Mouse (Mus musculus) ZHBTc4 (cell line): ENCODE results near the gene Ddx27.
"Not testable (repeated sequence)": the region's sequence is repeated elsewhere in the genome, so short reads cannot be mapped to it uniquely, and the experiment has no call there.

Source experiments
- DNase-seq: peaks from one replicate; pipeline ENCODE4 v3.0.0-alpha.2; 2011; ENCODE audit warnings: low read depth, low spot score

Gene Ddx27

DNA sequence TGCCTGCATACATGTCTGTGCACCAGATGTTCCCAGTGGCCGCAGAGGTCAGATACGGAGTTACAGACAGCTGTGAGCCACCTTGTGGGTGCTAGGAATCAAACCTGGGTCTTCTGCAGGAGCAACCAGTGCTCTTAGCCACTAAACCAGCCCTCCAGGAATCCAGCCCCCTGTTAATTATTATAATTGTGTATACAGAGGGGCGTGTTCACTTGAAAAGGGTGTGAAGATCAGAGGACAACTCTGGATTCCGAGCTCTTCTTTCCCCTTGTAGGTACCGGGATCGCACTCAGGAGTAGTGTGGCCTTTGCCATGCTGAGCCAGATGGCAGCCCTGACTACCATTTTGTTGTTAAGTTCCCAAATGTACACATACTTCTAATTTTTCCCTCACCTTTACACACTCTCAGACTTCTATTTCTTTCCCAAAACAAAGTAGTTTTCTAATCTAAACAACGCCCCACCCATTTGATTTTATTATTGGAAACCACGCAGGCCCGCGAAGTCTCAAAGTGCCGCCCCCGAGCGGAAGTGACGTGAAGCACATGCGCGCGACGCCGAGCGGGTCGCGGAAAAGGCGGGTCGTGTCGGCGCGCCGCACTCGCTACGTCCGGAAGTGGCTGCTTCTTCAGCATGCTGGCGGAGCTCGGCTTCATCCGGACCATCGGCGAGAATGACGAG lies at the start of gene Ddx27:
Gene Ddx27, plus strand, starts transcription at position 492 of the 680 bp plus-strand sequence.
- DNase-seq: peak; percentile 97

DNA sequence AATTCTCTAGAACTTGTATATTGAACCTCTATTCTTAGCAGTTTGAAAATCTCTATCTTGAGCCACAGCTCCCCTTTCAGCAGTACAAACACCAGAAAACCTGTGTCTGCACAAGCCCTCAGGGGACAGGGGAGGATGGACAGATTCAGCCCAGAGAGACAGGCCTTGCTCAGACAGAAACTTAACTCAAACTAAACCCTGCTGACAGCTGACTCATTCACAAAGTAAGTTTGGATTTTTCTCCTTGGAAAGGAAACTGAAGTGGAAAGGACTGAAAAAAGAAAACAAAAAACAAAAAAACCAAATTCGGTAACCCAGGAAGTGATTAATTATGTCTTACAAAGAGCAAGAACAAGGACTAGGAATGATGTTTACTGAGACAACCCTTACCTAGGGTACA lies 41.8 kb upstream of the Ddx27 start:
- DNase-seq: no peak

DNA sequence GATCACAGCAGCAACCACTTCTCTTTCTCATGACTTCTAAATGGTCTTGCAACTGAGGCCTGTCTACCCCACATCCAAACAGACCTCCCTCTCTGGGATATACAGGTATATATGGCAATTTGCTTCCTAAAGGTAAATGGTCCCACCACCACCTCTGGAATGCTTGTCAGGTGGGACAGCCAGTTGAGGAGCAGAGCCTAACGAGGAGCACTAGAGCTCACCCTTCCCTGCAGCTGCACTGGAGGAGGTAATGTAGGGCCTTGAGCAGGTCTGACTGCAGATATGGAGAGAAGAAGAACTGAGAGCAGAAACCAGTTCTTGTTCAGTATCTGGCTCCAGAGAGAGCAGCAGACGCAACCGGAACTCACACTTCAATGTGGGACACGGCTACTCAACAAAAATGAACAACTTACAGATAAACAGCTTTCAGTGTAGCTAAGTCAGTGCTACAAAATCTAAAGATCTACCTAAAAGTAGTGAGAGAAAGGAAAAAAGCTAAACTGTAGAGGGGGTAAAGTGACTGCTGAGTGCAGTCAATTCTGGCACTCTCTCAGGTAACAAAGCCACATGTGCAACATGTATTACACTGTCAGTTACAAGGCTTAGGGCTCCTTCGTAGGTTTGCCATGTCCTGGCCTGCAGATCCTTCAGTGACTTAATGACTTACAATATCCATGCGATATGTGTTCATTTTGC lies 40.7 kb upstream of the Ddx27 start:
- no peak for DNase-seq

DNA sequence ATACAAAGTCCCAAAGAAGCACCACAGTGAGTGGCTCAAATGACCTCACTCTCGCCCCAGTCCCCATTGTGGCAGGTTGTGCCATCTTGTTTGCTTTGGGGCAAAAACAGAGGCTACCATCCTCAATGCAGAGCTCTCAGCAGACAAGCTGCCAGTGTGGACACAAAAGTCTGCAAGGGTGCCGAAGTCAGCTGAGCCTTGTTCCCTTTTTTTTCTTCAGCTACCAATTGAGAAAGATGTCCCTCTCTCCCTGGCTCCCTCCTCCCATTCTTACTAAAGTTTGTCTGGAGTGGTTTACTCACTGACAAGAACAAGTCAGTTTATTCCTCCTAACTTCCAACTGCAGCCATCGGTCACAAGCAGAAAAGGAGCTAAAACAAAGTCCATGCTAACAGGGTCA lies 38.6 kb upstream of the Ddx27 start:
- DNase-seq: no peak

DNA sequence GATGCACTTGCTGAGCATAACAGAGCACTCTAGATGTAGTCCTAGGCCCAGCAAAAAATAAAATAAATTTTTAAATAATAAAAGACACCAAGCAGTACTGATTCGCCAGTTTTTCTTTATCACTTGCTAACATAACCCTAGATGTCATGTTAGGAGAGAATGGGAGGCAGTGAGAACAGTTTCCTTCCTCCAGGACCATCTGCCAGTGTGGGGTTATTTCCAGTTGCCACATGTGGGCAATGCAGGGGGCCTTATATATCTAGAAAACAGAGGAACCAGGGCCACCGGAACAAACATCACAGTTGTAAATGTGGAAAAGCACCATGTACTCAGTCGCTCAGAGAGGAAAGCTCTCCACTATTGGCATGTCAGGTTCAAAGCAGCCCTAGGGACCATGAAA lies 37.5 kb upstream of the Ddx27 start:
- DNase-seq: no peak

DNA sequence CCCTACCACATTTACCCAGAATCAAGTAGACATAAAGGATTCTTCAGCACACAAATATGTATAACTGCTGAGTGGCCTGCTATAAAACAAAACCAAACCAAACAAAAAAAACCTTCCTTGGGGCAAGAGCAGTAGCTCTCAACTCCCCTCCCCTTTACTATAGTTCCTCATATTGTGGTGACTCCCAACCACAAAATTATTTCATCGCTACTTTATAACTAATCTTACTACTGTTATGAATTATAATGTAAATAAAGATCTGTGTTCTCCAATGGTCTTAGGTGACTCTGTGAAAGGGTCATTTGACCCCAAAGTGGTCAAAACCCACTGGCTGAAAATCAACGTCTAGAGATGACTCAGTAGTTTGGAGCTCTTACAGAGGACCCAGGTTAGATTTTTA lies 34.8 kb upstream of the Ddx27 start:
- no peak for DNase-seq

DNA sequence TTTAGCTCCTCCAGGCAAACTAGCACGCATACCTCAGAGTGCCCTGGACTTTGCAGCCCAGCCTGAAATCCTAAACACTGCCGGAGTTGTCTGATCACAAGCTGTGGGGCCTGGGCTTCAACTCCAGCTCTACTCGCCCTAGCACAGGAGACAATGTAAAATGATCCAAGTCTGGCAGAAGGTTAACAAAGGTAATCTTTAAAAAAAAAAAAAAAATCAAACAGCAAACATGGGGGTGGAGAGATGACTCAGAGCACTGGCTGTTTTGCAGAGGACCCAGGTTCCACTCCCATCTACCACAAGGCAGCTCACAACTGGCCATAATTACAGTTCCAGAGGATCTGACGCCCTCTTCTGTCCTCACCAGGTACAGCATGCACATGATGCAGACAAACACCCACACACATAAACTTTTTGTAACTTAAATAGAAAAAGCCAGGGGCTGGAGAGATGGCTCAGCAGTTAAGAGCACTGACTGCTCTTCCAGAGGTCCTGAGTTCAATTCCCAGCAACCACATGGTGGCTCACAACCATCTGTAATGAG lies 31.6 kb upstream of the Ddx27 start:
- DNase-seq: peak; percentile 73

DNA sequence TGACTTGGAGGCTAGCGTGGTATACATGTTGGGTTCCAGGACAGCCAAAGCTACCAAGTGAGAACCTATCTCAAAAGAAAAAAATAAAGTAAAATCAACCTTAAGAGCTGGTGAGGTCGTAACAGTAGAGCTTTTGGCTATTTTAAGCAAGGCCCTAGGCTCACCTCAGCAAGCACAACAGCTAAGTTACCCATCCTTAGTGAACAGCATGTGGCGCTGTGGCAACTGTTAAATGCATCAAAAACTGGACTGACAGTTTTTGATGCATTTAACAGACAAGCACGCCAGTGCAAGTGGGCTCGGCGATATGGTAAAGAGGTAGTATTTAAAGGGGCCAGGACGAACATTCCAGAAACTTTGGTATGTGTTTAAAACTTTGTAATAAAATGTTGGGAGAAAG lies 24.1 kb upstream of the Ddx27 start:
- peak; percentile 16 for DNase-seq

DNA sequence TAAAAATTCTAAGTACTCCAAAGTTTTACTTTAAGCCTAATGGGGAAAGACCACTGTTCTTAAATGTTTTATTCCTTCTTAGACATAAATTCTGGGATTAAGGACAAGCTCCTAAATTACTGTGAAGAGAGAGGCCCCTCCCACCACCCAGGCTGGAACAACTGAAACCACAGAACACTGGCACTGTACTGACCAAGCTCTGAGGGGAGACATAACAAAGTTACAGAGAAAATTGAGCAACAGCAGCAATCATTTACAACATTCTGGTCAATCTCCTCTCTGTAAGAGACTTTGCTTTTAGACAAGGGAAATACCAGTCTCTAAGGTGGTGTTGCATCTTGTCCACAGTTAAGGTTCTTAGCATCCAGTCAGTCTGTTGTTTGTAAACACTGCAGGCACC lies 23.0 kb upstream of the Ddx27 start:
- no peak for DNase-seq

DNA sequence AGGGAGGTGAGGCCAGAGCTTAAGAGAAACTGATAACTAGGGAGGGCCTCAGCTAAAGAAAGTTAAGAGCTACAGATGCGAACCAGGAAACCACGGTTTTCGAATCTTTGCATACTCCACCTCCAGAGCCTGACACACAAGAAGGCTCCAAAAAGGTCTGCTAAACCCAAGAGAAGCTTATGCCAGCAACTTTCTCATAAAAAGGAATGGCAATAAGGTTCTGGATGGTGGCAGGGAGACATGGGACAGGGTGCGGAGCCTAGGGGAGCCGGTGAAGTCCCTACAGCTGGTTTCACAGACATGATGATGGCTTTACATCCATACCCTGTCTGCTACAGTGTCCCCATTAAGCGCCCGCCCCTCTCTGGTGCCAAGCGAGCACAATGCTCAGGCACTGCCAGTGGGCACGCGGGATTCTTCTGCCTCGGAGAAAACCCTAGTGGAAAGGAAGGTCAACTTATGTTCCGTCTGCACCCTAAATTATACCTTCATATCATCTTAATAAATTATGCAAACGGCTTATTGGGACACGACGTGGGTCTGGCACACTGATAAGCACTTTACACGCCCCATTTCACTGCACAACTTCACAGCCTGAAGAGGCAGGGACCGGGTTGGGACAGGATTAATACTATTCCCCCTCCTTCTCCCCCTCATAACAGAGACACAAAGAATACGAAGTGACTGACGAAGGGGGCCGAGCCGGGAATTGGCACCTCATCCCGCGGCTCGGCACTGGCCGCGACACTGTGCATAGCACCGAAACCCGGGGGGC lies 19.8 kb upstream of the Ddx27 start:
- peak; percentile 28 for DNase-seq

DNA sequence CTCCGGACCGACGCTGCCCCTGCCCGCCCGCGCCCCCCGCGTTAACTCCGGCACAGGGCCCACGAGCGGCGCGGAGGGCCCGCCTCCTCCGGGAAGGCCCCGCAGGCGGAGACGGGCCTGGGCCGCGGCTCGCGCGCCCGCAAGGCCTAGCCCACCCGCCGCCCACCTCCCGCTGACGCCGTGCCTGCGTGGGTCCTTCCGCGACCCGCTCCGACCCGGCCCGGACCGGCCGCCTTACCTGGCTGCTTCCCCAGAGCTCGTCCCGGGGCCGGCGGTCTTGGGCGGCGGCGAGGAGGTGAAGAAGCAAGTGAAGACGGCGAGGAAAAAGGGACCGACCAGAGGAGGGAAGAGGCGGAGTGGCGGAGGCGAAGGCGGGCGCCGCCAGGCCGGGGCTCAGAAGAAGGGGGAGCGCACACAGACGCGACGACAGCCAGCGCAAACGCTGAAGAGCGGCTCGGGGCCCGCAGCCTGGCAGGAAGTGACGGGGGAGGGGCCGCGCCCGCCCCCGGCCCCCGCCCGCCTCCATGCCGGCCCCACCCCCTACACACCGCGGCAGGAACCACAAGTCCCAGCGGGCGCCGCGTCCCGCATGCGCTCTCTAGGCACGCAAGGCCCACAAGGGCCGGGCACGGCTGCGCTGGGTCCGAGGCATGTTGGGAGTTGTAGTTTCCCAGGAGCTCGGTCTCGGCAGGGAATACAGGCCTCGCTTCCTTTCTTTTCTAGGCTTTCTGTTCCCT lies 19.0 kb upstream of the Ddx27 start, which contains the start of gene Stau1:
Gene Stau1, minus strand, starts transcription at position 504 of the 737 bp plus-strand sequence.
- peak; percentile 99 for DNase-seq

DNA sequence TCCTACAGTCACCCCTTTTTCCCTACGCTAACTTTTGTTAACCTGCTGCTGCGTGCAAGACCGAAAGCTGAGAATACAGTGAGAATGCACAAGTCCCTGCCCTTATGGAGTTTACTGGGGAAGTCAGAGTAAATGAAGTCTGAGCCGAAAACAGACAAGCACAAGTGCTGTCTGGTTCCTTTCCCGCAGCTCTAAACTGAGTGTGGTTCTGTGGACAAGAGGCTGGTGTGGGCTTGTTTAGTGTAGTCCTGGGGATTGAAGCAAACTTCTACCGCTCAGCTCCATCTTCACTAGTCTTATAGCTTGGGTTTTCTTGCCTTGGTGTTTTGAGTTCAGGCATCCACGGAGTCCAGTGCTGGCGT lies 18.5 kb upstream of the Ddx27 start:
- no peak for DNase-seq

DNA sequence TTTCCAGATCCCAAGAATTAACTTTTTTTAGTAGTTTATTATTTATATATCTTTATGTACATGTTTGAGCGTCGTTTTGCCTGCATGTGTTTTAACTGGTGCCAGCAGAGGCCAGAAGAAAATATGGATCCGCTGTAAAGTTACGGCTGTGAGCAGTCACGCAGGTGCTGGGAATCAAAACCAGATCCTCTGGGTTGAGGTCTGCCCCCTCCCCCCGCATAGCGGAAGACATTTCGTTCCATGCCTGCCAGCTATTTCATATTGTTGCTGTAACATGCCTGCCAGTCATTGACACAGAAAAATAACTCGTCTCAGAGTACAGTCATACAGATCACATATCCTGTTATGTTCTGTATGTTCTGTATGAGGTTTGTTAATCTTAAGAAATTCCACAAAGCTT lies 13.5 kb upstream of the Ddx27 start:
- DNase-seq: no peak

DNA sequence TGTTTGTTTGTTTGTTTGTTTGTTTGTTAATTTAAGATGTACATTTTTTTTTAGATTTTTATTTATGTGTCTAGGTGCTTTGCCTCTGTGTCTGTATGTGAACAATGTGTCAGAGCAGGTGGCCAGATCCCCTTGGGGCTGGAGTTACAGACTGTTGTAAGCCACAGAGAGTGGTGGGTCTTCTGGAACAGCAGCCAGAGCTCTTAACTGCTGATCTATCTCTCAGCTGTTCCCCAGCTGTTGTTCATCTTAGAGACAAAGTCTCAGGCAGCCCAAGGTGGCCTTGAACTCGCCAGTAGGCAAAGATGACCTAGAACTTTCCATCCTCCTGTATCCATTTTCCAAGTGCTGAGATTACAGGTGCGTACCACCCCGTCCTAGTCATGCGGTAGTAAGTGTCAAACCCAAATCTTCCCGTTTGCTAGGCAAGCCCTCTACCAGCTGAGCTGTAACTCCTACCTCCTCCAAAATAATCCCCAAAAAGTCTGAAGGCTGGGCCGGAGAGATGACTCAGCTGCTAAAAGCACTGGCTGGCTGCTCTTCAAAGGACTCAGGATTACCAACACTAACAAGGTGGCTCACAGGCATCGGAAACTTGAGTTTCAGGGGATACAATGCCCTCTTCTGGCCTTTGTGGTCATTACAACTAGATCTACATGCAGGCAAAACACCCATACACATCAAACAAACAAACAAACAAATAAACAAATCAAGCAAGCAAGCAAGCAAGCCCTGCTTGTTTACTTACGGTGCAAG lies 10.7 kb upstream of the Ddx27 start:
- DNase-seq: peak; percentile 88

DNA sequence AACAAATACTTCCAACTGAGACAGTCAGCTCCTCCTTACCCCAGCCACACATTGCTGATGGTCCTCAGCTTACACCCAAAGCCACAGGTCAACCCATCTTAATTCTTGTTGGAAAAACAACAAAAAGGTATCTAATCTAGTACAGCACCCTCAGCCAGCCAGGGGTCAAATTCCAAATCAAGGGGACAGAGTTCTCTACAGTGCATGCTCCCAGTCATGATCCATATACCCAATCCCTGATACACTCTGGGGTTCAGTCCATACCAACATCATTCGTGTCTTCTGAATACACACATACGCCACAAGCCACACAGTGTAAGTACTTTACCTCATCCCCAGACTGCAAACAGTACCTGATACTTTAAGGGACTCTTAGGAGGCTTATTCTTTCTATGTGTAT lies 8.6 kb upstream of the Ddx27 start:
- no peak for DNase-seq

DNA sequence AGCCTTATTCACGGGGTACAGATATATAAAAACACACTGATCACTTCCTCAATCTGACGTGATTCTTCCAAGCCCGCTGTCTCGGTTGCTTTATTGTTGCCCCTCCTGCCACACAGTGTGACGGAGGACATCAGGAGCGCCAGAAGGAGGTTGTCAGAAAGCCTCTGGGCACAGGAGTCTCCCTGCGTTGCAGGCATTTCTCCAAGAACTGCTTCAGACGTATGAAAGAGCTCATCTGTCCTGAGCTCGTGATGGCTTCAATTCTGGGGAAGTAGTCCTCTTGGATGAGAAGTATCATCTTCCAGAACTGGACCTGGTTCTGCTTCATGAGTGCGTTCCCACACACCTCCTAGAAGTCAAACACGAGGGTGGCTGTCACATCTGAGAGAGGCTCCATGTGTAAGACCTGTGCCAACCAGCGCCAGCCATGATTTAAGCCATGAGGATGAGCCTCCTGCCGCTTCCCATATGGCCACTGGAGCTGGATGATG lies 7.9 kb upstream of the Ddx27 start:
- no peak for DNase-seq

DNA sequence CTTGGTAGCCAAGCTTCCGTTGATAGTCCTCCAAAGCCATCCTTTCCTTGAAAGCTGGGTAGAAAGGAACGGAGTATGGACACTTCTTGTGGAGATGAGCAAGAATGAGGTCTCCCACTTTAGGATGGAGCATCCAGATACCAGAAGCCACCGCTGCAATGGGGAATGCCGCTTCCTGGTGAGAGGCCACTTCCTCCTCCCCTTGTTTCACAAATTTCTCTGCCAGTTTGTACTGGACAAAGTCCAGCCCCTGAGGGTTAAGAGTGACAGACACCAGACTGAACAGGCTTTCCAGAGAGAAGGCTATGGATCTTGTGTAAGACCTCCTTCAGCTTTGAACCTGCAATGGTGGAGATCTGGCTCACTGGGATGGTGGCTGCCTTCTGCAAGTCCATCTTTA lies 7.4 kb upstream of the Ddx27 start:
- not testable (repeated sequence) for DNase-seq

DNA sequence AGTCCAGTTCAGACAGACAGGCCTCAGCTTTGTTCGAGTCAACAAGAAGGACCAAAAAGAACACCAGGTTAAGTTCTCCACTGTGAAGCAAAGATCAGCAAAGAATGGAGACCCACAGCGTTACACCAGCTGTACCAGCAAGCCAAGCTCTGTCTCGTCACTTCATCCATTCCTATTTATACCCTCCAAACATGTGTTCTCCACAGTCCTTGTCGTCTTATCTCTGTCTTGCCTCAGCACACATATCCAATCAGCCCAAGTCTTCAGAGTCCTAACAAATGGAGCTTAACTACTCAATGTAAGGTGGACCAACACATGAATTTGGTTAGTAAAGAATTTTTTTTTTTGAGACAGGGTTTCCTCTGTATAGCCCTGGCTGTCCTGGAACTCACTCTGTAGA lies 5.5 kb upstream of the Ddx27 start:
- no peak for DNase-seq

DNA sequence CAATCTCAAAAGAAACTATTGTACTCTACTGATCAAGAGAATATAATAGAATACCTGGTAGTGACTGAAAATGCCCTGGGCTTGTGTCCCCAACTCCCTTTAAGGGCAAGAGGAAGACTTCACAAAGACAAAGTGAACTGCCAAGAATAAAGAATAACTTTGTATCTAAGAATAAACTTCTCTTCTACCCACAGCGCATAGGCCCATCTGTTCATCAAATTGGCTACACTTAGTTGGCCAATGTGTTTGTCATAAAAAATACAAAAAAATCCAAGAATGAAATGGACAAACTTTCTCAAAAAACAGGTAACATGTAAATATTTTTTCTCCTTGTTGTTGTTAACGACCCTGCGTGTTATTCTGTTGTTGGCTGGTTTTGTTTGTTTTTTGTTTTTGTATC lies 4.4 kb upstream of the Ddx27 start:
- no peak for DNase-seq

DNA sequence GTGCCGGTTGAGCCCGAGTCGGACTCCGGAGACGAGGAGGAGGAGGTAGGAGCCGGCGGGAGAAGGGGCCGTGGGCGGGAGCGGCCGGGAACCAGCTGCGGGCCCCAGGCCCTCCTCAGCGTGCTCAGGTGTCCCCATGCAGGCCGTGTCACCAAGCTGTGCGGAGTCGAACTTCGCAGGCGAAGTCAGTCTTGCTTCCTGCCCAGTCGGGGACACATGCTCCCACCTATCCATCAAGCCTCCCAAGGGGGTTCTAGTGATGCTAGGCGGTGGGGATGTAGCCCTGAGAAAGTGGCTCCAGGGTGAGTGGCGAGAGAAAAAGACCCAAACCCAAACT lies 357 bp downstream of the Ddx27 start:
- no peak for DNase-seq

DNA sequence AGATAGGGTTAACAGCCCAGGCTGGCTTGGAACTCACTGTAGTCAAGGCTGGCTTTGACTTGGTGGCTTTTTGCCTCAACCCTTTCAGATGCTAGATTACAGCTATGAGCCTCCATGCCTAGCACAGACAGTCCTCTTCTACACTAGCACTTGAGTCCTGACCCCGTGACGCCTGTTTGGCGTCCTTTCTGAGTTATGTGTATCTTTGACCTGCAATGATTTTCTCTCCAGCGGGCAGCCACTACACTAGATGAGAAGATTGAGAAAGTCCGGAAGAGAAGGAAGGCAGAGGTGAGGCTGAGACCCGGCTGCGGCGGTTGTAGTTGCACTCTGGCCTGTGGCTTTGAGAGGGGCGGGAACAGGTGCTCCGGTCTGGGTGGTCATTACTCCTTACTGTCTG lies 4.4 kb downstream of the Ddx27 start:
- no peak for DNase-seq
